In genomic region chr11:51343312-51343711, GRCm38 (mm10) we compare ENCODE assay signal across 13 mouse cellular contexts. TPM values are rescaled to one million over a fixed set of nuclear protein-coding genes. Genes with fewer than 3 reads are reported as not detected.
A peak's percentile ranks its signal among the peaks of the same experiment; 100 is the strongest.
DNase-seq lines count a peak whose midpoint lies in the region; ATAC-seq and TF ChIP-seq lines count a peak whose summit lies in the region.
"Had no signal": no experiment of that assay in that cellular context is flagged by ENCODE, and none has a peak within 500 bp of the region (broad histone marks: within the 10 kb centered on the region; RNA-seq: fewer than 3 reads in every experiment).

No protein-coding gene starts in this region.

- H3K4me1 ChIP-seq in limb, embryonic 14.5 days (ENCODE audit: control insufficient read depth, insufficient read depth, low read length), result peaks cover 21% of the 10 kb centered on the region
- H3K4me1 ChIP-seq: liver, embryonic 12.5 days had no signal

- peak; percentile 15 for DNase-seq in adrenal gland, postnatal 14 days
- DNase-seq in adrenal gland, adult 18-20 months (ENCODE audit: low spot score in 2 of 2), result no peak
- peak; percentile 27 for DNase-seq in kidney, postnatal 10 days
- no peak for DNase-seq in kidney, postnatal 25 days
- peak; percentile 17 for DNase-seq in embryo, embryonic 10.5 days (ENCODE audit: low spot score)
- DNase-seq in limb, embryonic 14.5 days (ENCODE audit: low spot score), result no peak
- no peak for DNase-seq in retina, postnatal 1 day
- DNase-seq: kidney, adult 18-20 months; thymus, adult 18-20 months had no signal

- no peak overlapping the region for H3K9ac ChIP-seq in limb, embryonic 14.5 days (ENCODE audit: low read depth, low read length, severe bottlenecking)
- H3K9ac ChIP-seq: embryonic facial prominence, embryonic 15.5 days; liver, embryonic 12.5 days had no signal

- H3K4me3 ChIP-seq in limb, embryonic 14.5 days (replicated peaks; ENCODE audit: low read length), result no peak overlapping the region
- H3K4me3 ChIP-seq: embryonic facial prominence, embryonic 15.5 days; liver, embryonic 12.5 days had no signal

- no peaks in the 10 kb centered on the region for H3K9me3 ChIP-seq in limb, embryonic 14.5 days (ENCODE audit: control insufficient read depth, low read length)
- H3K9me3 ChIP-seq: embryonic facial prominence, embryonic 15.5 days; liver, embryonic 12.5 days had no signal

- no peak for TF ChIP-seq POLR2A in limb, embryonic 14.5 days (IDR thresholded peaks at IDR 0.05; ENCODE audit: borderline replicate concordance, extremely low read depth, insufficient read depth, insufficient read length)

- H3K4me2 ChIP-seq in limb, embryonic 14.5 days (replicated peaks; ENCODE audit: low read depth, low read length, severe bottlenecking), result no peak overlapping the region
- H3K4me2 ChIP-seq: embryonic facial prominence, embryonic 15.5 days; liver, embryonic 12.5 days had no signal

- 77% methylated on average over 4 of the region's 4 CpGs for WGBS in limb, embryonic 14.5 days

- H3K27ac ChIP-seq in limb, embryonic 14.5 days (replicated peaks; ENCODE audit: low read depth, low read length), result no peak overlapping the region
- H3K27ac ChIP-seq: embryonic facial prominence, embryonic 15.5 days; liver, embryonic 12.5 days had no signal

- peak; percentile 30 for ATAC-seq in limb, embryonic 14.5 days (ENCODE audit: low FRiP score, low read depth)
- ATAC-seq in granulocyte monocyte progenitor cell, adult 5-6 weeks (replicated peaks; ENCODE audit: poor library complexity, severe bottlenecking), result no peak
- ATAC-seq: liver, embryonic 12.5 days had no signal

- H3K36me3 ChIP-seq in limb, embryonic 14.5 days (ENCODE audit: control insufficient read depth, insufficient read depth, low read length), result no peaks in the 10 kb centered on the region
- H3K36me3 ChIP-seq: embryonic facial prominence, embryonic 15.5 days; liver, embryonic 12.5 days had no signal

- no peaks in the 10 kb centered on the region for H3K27me3 ChIP-seq in limb, embryonic 14.5 days (ENCODE audit: control insufficient read depth, insufficient read depth, low read length)
- H3K27me3 ChIP-seq: embryonic facial prominence, embryonic 15.5 days; liver, embryonic 12.5 days had no signal

RNA-seq across cellular contexts. Expression of gene Col23a1, which starts 53.6 kb away (rescaled TPM):
- total RNA-seq in adrenal gland, postnatal 14 days (2021), result 7.2 and 7.5 TPM in 2 replicates
- 1 to 10 TPM; 2.0 to 7.4 TPM for total RNA-seq in adrenal gland, adult 18-20 months (2021)
- polyA plus RNA-seq in limb, embryonic 14.5 days (2012; rRNA removed), result 29.4 and 29.5 TPM in 2 replicates
- 28.0 and 31.3 TPM in 2 replicates for polyA plus RNA-seq in limb, embryonic 14.5 days (2014; fragmentation: Nextera tagmentation; extraction: Ambion mirVana)
- total RNA-seq in granulocyte monocyte progenitor cell, adult 5-6 weeks (2014; fragmentation: Nextera tagmentation), result not detected in 2 replicates
- total RNA-seq in granulocyte monocyte progenitor cell, adult 5-6 weeks (2017), result 0.04 and 0.15 TPM in 2 replicates
- total RNA-seq: megakaryocyte-erythroid progenitor cell, adult 5-6 weeks had no signal

Comparison
In these comparisons a context has a peak if more than half of its experiments do, and no peak if none do; other contexts are left out.
1. DNase-seq: peak in adrenal gland, postnatal 14 days (single experiment), kidney, postnatal 10 days (single experiment) and embryo, embryonic 10.5 days (single experiment); none in adrenal gland, adult 18-20 months (0 of 2), kidney, postnatal 25 days (0 of 2), limb, embryonic 14.5 days (single experiment) and retina, postnatal 1 day (single experiment).